Mouse (Mus musculus): ENCODE data around the gene Stk16.
"Not testable (repeated sequence)": the region's sequence is repeated elsewhere in the genome, so short reads cannot be mapped to it uniquely, and the experiment has no call there.

Gene Stk16

DNA sequence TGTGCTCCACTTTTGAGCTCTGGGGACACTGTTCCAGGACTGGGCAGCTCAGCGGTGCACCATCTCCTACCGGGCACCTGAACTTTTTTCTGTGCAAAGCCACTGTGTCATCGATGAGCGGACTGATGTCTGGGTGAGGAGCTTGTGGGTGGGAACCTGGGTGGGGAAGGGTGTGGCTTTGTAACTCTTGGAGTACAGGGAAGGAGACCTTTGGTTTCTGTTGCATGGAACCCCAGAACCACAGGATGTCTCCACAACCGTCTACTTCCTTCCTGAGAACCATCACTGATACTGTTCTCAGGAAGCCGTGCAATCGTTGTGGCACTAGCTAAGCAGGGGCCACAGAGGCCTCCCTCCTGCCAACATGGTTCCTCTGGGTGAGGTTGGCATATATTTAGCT is 2.5 kb downstream of the Stk16 start:
- DNase-seq (ENCODE audit: low spot score): no peak

DNA sequence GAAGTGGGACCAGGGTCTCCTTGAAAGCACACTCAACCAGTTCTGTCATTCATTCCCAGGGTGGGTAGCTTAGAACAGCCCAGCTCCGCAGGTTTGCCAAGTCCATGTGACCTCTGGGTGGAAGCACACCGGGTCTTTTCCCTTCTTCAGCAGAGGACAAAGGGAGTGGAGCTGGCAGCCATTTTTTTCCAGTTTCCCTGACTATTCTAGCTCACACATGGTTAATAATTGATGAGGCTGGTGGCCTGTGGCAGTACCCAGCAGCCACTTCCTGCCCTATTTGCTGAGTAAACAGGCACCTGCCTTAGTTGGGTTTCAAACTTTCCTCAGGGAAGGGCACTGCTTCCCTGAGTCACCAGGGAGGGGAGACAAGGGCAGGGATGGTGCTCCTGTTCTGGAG is 3.8 kb downstream of the Stk16 start:
- no peak for DNase-seq (ENCODE audit: low spot score)

DNA sequence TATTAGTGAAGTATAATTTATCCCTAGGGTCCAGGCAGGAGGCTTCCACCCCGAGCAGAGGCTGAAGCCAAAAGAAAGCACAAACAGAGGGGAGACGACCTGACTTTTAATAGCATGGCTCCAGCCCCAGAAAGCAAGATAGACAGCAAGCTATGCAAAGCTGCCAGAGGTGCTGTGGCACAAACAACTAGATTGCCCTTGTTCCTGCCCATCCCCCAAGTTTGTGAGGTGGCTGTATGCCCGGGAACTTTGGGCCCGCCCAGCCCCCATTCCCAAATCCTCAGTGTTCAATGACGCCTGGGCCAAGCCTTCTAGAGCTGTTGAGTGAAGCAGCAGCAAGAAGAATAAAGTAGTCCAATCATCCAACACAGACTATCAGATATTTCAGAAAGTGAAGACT is 4.2 kb downstream of the Stk16 start:
- no peak for DNase-seq (ENCODE audit: low spot score)

DNA sequence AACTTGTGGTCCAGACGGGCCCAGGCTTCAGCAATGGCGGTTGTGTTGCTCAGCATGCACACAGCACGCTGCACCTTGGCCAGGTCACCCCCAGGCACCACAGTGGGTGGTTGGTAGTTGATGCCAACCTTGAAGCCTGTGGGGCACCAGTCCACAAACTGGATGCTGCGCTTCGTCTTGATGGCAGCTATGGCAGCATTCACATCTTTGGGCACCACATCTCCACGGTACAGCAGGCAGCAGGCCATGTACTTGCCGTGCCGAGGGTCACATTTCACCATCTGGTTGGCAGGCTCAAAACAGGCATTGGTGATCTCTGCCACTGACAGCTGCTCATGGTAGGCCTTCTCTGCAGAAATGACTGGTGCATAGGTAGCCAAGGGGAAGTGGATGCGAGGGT is 5.1 kb downstream of the Stk16 start:
- DNase-seq (ENCODE audit: low spot score): no peak

DNA sequence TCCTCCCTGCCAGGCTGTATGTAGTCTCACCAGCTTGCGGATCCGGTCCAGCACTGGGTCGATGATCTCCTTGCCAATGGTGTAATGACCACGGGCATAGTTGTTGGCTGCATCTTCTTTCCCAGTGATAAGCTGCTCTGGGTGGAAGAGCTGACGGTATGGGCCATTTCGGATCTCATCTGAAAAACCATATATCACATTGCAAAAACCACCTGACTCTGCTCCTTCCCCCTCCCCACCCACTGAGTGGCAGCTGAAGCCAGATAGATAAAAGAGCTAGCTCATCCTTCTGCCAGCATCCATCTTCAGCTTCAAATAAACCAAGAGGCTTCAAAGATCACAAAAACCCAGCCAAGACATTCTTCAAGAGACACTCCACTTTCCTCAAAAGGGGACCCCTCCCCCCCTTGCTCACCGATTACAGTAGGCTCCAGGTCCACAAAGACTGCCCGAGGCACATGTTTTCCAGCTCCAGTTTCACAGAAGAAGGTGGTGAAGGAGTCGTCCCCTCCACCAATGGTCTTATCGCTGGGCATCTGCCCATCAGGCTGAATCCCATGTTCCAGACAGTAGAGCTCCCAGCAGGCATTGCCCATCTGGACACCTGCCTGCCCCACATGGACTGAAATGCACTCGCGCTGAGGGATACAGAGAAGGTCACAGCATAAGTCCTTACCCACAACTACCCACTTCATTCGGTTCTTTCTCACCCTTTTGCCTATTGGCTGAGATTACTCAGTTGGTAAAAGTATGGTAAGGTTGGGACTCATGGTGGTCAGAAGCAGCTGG is 6.4 kb downstream of the Stk16 start:
- DNase-seq (ENCODE audit: low spot score): no peak

DNA sequence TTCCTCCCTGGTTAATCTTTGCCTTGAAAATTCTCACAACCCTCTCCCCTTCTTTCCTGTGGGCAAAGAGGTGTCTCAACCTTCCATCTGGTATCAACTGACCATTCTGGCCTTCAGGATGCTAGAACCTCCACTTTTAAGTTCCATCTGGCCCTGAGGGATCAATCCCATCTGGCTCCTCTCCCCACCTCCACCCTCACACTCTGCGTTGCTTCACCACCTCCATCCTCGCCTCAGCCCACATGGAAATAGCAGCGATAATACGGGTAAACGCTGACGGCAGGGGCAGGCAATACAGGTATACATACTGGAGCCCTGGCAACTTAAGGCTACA is 7.2 kb downstream of the Stk16 start:
- DNase-seq (ENCODE audit: low spot score): no peak

DNA sequence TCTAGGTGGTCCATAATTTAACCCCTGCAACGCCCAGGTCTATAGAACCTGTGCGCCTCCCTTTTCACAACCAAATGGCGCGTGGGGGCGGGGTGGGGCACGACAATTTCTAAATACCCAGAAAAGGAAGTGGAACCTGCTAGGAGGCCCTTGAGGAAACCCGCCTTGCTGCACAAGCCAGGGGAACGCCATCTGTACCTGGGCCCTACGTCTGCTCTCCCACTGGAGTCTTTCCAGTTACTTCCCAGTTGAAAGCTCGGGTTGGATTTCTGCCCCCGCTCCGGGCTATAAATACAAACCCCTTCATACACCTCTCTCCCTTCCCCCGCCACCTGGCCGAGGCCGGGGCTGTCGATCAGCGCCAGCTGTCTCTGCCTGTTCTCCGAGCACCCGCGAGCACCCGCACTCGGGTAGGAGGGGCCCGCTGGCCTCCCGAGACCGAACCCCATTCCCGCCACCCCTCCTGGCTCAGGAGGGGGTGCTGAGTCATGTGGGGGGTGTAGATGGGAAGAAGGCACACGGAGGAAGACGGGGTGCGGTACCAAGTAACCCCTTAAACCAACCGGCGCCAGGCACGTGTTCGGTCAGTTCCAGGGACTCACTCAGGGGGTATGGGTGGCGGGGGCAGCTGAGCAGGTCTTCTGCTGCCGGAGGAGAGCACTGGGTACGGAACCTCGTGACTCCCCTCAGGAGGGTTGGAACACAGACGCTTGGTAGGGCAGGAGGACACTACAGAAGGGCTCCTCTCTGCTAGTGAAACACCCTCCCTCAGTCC is 7.8 kb downstream of the Stk16 start:
- DNase-seq (ENCODE audit: low spot score): peak; percentile 57

DNA sequence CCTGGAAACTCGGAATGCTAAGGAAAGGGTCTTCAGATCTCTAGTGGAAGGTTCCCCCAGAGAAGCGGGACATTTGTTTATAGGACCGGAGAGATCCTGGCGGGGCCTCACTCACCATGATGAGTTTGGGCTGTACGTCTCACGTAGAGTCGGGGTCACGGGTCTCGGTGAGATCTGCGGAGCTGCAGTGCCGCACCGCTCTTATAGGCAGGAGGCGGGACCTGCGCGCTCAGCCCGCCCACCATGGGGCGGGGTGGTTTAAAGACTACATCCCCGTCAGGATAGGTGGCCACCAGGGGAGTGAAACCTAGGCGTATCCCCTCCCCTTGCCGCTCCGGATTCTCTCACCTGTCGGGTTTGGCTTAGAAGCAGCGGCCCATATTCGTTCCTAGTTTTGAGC is 8.4 kb downstream of the Stk16 start:
- peak; percentile 87 for DNase-seq (ENCODE audit: low spot score)

DNA sequence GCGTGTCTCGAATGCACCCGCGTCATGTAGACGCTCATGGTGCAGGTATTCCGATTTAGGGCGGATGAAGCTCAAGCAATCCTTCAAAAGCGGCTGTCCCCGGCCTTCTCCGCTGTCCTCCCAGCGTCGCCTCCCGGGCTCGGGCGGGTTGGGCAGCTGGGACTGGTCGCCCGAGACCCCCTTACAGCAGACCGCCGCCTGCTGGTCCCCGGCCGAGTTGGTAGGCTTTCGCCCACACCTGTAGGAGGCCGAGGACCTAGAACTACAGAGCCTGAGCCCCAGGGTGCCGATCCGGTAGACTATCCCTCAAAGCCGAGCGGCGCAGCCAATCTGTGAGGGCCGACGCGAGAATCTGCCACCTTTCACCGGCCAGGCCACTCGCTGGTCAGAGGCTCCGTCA is 8.9 kb downstream of the Stk16 start, which contains the start of gene Tuba4a:
Gene Tuba4a (minus strand): TSS at position 335 of the 400 bp plus-strand sequence.
- DNase-seq (ENCODE audit: low spot score): no peak

DNA sequence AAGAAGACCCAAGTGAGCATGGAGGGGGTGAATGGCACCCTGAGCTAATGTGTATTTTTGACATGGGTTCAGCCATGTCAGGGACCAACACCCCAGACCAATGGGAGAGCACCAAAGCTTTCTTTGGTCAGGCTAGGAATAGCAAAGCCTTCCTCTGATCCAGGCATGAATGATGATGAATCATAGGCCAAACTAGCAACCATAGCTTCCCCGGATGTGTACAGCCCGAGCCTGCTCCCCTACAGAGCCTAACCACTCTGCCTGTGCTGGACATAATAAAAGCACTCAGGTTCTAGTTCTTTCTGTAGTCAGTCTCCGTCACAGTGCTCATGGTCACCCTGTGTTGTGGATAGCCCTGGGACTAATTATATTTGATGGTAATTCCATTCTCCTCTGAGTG is 10.9 kb downstream of the Stk16 start:
- no peak for DNase-seq (ENCODE audit: low spot score)

DNA sequence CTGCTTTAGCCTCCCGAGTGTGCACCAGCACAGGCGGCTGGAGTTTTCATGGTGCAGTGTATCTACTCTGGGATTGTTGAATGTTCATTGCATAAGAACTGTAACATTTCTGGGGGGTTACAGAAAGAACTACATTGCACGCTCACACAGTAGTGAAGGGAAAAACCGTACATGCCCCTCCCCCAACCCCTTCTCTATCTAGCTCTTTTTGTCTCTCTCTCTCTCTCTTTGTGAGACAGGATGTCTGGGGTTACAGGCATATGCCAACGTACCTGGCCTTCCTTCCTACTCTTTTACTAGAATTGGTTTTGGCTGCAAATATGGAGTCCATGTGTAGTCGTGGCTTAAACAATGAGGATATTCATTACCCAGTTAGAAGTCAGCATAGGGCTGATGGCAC is 12.3 kb downstream of the Stk16 start:
- DNase-seq (ENCODE audit: low spot score): no peak

DNA sequence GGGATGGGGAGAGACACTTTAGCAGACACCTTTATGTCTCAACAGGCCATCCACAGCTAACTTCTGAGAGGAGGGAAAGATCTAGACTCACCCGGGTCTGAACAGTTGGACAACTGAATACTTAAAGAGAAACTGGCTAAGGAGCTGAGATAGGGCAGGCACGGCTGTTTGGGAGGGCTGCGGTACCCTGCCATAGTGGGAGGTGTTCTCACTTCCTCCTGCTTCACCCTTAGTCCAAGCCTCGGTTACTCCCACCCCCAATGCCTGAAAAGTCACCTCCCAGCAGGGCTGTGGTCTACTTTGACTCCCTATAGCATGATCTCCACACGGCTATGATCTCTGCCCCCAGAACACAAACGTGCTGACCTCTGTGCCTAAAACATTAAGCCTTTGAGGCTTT is 12.9 kb downstream of the Stk16 start:
- no peak for DNase-seq (ENCODE audit: low spot score)

DNA sequence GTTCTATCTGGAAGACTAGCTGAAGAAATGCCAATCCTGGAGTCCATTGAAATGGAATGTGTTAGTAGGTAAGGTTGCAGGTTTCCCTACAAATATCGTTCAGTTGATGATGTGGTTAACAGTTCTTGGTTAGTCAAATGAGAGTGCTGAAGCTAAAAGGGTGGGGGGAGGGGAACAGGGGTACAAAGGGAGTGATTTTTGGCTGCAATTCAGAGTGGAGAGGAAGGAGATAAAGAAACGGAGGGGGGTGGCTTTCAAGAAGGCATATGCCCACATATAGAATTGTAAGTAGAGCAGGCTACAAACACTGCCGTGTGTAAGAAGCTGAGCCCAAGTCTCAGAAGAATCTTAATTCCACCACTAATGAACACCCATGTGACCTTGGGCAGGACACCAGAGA is 14.8 kb downstream of the Stk16 start:
- DNase-seq (ENCODE audit: low spot score): no peak

DNA sequence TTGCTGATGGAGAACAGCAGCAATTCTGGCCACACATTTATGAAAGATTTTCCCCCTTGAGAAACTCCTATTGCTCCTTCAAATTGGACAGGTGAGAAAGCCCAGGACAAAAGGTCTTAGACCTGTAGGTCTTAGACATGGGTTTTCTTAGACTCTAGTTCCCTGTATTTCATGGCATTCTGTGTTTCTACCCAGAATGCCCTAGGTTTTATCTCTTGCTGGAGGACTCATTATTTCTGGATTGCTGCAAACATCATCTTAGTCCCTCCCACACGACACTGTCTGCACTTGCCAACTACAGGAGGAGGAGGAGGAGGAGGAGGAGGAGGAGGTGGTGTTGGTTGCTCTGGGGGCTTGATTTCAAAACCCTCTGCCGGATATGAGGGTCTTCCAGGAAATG is 15.5 kb downstream of the Stk16 start:
- no peak for DNase-seq (ENCODE audit: low spot score)

DNA sequence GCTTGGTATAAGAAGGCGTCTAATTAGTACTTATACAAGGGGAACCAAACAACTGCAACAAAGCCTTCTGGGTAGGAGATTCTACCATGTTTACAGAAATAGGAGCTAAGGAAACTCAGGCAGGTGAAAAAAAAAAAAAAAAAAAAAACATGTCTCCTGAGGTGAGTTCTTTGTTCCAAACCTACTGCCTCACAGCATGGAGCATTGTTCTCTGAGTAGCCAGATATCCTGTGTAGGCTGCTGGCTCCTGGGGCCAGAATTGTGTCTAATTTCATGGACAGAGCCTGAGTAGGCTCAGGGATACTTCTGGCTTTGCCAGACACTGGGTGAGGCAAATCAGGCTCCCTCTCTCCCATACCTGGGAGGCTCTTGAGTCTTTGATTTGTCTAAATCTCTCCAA is 17.0 kb downstream of the Stk16 start:
- no peak for DNase-seq (ENCODE audit: low spot score)

DNA sequence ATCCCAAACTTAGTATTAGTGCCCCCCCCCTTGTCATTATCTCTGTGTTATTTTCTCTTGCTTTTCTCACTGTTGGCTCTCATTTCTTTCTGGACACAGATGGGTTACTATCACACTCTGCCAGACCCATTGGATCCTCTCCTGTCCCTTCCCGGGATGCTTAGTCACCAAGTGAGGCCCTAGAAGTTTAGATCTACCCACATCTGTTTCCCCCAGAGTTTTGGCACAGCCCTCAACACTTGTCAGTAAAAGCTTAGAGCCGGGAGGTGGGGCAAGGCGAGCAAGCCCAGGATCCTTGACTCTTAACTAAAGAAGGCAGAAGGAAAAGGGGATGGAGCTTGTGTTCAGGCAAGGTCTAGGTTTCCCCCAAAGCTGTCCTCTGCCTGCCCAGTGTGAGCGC is 18.5 kb downstream of the Stk16 start:
- DNase-seq (ENCODE audit: low spot score): peak; percentile 38

DNA sequence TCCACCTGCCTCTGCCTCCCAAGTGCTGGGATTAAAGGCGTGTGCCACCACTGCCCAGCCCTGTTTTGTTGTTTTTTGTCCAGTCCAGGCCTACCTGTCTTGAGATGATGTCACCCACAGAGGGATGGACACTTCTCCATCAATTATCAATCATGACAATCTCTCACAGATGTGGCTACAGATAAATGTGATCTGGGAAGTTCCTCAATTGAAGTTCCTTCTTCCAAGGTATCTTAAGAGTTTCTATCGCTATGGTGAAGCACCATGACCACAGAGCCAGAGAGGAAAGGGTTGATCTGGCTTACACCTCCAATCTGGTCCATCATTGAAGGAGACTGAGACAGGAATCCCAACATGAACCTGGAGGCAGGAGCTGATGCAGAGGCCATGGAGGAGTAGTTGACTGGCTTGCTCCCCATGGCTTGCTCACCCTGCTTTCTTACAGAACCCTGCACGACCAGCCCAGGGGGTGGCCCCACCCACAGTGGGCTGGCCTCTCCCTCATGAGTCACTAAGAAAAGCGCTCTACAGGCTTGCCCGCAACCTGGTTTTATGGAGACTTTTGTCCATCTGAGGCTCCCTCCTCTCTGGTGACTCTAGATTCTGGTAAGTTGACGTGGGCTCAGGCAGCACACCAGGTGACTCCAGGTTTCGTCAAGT is 19.8 kb downstream of the Stk16 start:
- no peak for DNase-seq (ENCODE audit: low spot score)

DNA sequence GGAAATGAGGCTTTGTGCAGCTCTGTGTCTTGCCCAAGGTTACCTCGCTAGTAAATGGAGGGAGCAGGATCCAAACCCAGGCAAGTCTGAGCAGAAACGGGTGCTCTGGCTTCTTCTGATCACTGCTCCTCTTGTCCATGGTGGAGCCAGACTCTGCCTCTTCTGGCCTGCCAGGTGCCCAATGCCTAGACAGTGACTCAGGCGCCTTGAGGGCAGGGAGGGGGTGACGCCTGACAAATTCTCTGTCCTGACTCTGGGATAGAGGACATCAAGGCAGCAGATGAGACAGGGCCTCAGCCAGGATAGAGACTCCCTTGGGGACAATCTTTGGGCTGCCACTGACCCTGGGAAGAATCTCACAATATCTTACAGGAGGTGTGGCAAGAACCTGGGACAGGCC is 20.6 kb downstream of the Stk16 start:
- DNase-seq (ENCODE audit: low spot score): no peak

DNA sequence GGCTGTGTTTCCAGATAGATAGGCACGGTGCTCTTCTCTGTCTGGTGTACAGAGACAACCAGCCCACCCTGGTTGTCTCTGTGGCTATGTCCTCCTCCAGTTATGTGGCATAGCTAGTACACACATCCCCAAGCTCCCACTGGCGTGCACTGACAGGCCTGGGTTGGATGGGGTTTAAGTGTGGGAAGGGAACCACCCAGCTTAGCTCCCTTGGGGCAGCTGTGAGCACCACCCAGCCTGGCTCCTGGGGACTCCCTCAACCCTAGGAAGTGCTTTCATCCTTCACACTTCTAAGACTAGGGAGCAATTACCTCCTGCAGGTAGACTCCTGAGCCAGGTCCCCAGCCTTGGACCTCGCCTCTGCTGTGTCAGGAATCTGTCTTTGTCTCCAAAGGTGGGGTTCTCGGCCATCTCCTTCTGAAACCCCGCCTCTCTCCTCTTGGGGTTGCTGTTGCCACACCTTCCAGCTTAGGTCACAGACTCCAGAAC is 21.1 kb downstream of the Stk16 start, which contains the start of gene A630095N17Rik:
Gene A630095N17Rik (minus strand): TSS at position 439 of the 489 bp plus-strand sequence.
- no peak for DNase-seq (ENCODE audit: low spot score)

DNA sequence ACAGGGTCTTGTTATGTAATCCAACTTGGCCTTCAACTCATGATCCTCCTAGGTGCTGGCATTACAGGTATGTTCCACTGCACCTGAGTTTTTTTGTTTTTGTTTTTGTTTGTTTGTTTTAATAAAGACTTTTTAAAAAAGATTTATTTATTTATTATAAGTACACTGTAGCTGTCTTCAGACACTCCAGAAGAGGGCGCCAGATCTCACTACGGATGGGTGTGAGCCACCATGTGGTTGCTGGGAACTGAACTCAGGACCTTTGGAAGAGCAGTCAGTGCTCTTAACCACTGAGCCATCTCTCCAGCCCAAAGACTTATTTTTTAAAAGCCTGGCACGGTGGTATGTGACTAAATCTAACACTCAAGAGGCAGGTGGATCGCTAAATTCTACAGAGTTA is 21.9 kb downstream of the Stk16 start:
- not testable (repeated sequence) for DNase-seq (ENCODE audit: low spot score)

DNA sequence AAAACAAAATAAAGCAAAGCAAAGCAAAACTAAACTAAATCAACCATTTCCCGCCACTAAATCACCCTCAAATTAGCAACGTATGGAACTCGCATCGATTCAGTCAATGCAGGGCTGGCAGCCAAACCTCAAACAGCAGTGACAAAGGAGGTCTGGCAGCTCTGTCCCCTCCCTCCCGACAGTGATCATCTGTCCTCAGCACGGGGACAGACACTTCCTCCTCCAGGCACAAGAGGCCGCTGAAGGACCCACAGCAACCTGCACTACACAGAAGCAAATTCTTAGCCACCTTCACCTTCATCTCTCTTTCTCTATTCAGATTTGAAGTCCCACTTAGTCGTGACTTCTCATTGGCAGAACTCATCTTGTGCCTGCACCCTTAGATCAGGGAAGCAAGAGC is 24.0 kb downstream of the Stk16 start:
- peak; percentile 58 for DNase-seq (ENCODE audit: low spot score)

DNA sequence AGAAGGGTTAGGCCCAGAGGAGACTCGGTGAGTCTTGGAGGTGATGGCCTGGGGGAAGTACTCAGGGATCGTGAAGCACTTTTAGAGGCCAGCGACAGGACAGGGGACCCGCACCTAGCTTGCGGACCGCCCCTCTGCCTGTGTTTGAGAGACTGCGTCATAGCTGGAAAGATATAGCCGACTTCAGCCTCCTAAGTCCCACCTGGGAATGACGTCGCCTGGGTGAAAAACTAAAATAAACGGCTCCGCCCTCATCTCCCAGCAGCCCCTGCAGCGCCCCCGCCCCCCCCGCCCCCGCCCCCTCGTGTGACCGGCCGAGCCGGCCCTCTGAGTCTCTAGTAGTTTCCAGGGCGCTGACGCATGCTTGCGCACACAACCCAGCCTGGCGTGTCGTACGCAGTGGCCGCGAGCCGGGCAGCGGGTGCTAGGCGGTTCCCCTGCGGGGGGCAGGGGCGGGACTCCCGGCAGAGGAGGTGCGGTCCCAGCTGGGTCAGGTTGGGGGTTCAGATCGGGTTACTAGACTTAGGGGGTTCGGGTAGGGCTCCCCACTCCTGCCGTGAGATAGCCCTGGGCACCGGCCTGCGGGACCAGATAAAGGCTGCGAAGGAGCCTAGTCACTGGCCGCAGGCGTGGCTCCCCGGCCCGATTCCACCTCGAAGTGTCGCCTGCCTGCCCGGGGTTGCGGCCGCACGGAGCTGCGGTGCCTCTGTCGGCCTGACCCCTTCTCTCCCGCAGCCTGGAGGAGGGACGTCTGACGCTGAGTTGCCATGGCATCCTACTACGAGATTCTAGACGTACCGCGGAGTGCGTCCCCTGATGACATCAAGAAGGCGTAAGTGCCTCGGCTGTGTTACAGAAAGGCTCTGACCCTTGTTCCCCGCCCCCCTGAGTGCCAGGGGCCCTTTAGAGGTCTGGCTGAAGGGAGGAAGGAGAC is 25.7 kb downstream of the Stk16 start, which contains the start of gene Dnajb2:
Gene Dnajb2 (plus strand): TSS at position 290 of the 934 bp plus-strand sequence.
- DNase-seq (ENCODE audit: low spot score): peak; percentile 86
